Mouse (Mus musculus): Measurements from ENCODE around the gene Tmem40. TPM values are rescaled to one million over a fixed set of nuclear protein-coding genes. Genes with fewer than 3 reads are reported as not detected.

The Tmem40 gene
- polyA plus RNA-seq, 2 experiments: 8.0 to 13.1 TPM

DNA sequence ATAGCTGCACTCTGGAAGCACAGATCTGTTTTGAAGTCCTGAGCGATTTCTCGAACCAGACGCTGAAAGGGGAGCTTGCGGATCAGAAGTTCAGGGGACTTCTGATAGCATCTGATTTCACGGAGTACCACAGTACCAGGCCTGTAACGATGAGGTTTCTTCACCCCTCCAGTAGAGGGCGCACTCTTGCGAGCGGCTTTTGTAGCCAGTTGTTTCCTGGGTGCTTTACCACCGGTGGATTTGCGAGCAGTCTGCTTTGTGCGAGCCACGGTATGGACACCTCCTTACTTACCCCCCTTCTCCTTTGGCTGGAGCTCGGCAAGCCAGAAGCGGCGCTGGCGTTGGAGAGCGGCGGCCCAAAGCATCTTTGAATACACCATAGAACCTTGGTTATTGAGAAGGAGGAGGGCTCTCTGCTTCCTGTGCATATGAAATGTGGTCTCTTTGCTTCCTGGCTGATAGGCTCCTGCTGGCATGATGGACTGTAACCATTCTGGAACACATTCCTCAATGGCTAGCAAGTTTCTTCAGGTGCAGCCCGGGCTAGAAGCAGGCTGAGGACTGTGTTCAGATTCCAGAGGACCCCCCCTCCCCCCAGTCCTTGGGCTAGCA lies 8.0 kb upstream of the Tmem40 start:
- Histone ChIP-seq H3K9me3 (ENCODE audit: control insufficient read depth, low read length) (no peaks in the 10 kb centered on the region), H3K27me3 (ENCODE audit: control insufficient read depth, insufficient read depth, low read length) (no peaks in the 10 kb centered on the region), H3K4me1 (ENCODE audit: control insufficient read depth, insufficient read depth, low read length) (peaks cover under 1% of the 10 kb centered on the region; the same call in 1 of the 2 replicates), H3K9ac (ENCODE audit: low read depth, low read length, severe bottlenecking) (no peak overlapping the region), H3K27ac (replicated peaks; ENCODE audit: low read depth, low read length) (no peak overlapping the region), H3K4me3 (replicated peaks; ENCODE audit: low read length) (no peak overlapping the region), H3K4me2 (replicated peaks; ENCODE audit: low read depth, low read length, severe bottlenecking) (no peak overlapping the region), H3K36me3 (ENCODE audit: control insufficient read depth, insufficient read depth, low read length) (no peaks in the 10 kb centered on the region)
- no peak for ATAC-seq (ENCODE audit: low FRiP score, low read depth)
- WGBS: 80% methylated on average over 20 of the region's 20 CpGs
- no peak for DNase-seq (ENCODE audit: low spot score)
- TF ChIP-seq POLR2A (IDR thresholded peaks at IDR 0.05; ENCODE audit: borderline replicate concordance, extremely low read depth, insufficient read depth, insufficient read length): no peak

DNA sequence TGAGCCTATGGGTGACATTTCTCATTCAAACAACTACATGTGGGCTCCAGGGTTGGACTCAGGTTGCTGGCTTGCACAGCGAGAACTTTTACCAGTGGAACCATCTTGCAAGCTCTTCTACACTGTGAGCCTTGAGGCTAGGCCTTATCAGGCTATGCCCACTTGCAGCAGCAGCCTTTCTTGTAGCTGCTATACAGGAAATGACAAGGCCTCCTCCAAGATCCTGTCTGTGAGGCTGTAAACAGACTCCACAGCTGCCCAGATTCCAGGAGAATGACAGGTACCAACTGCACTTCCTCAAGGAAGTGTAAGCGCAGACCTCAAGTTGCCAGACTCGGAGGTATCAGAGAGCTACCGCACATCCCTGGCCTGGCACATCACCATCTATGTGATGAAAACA lies 6.0 kb upstream of the Tmem40 start:
- no peak overlapping the region for H3K9ac ChIP-seq (ENCODE audit: low read depth, low read length, severe bottlenecking)
- 84% methylated on average over 4 of the region's 4 CpGs for WGBS
- no peaks in the 10 kb centered on the region for H3K27me3 ChIP-seq (ENCODE audit: control insufficient read depth, insufficient read depth, low read length)
- DNase-seq (ENCODE audit: low spot score) (no peak), ATAC-seq (ENCODE audit: low FRiP score, low read depth) (no peak)
- peaks cover 16% of the 10 kb centered on the region for H3K4me1 ChIP-seq (ENCODE audit: control insufficient read depth, insufficient read depth, low read length)
- H3K9me3 ChIP-seq (ENCODE audit: control insufficient read depth, low read length): no peaks in the 10 kb centered on the region
- H3K36me3 ChIP-seq (ENCODE audit: control insufficient read depth, insufficient read depth, low read length): no peaks in the 10 kb centered on the region
- no peak overlapping the region for H3K27ac ChIP-seq (replicated peaks; ENCODE audit: low read depth, low read length)
- H3K4me3 ChIP-seq (replicated peaks; ENCODE audit: low read length): no peak overlapping the region
- TF ChIP-seq POLR2A (IDR thresholded peaks at IDR 0.05; ENCODE audit: borderline replicate concordance, extremely low read depth, insufficient read depth, insufficient read length): no peak
- no peak overlapping the region for H3K4me2 ChIP-seq (replicated peaks; ENCODE audit: low read depth, low read length, severe bottlenecking)

DNA sequence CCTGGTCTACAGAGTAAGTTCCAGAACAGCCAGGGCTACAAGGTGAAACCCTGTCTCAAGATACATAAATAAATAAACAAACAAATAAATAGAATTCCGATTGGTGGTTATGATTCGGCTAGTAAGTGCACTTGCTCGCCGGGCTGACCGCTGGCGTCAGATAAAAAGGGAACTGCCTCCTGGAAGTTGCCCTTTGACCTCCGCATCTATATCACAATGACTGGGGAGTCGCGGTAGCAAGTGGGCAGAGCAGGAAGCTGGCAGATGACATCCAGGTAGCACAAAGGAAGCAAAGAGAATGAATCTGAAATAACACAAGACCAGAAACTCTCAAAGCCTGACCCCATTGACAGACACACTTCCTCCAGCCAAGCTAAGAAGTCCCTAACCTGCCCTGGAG lies 5.1 kb upstream of the Tmem40 start:
- peaks cover 21% of the 10 kb centered on the region for H3K4me1 ChIP-seq (ENCODE audit: control insufficient read depth, insufficient read depth, low read length)
- no peak overlapping the region for H3K27ac ChIP-seq (replicated peaks; ENCODE audit: low read depth, low read length)
- ATAC-seq (ENCODE audit: low FRiP score, low read depth): no peak
- no peak overlapping the region for H3K4me2 ChIP-seq (replicated peaks; ENCODE audit: low read depth, low read length, severe bottlenecking)
- TF ChIP-seq POLR2A (IDR thresholded peaks at IDR 0.05; ENCODE audit: borderline replicate concordance, extremely low read depth, insufficient read depth, insufficient read length): no peak
- no peak overlapping the region for H3K9ac ChIP-seq (ENCODE audit: low read depth, low read length, severe bottlenecking)
- H3K4me3 ChIP-seq (replicated peaks; ENCODE audit: low read length): no peak overlapping the region
- no peaks in the 10 kb centered on the region for H3K36me3 ChIP-seq (ENCODE audit: control insufficient read depth, insufficient read depth, low read length)
- no peaks in the 10 kb centered on the region for H3K27me3 ChIP-seq (ENCODE audit: control insufficient read depth, insufficient read depth, low read length)
- 67% methylated on average over 9 of the region's 9 CpGs for WGBS
- DNase-seq (ENCODE audit: low spot score): no peak
- no peaks in the 10 kb centered on the region for H3K9me3 ChIP-seq (ENCODE audit: control insufficient read depth, low read length)

DNA sequence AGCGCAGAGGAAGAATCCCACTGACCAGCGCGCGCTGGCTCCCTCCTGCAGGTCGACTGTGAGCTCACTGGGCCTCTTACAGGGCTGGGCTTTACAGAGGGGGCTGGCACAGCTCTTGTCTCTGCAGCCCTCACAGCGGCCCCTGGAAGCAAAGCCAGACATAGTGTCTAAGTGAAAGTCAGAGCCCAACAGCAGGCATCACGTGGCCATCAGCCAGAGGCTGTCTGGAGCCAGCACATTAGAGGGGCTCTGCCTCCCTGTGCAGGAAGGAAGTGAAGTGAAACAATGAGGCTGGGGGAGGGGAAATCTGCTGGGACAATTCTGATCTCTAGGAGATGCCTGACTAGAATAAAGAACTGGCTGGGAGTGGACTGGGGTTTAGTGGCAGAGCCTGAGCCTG lies 2.0 kb upstream of the Tmem40 start:
- 8% methylated on average over 7 of the region's 7 CpGs for WGBS
- Histone ChIP-seq H3K36me3 (ENCODE audit: control insufficient read depth, insufficient read depth, low read length) (no peaks in the 10 kb centered on the region), H3K4me1 (ENCODE audit: control insufficient read depth, insufficient read depth, low read length) (peaks cover 24% of the 10 kb centered on the region), H3K4me3 (replicated peaks; ENCODE audit: low read length) (no peak overlapping the region), H3K4me2 (replicated peaks; ENCODE audit: low read depth, low read length, severe bottlenecking) (peak overlapping the region; percentile 25; the same call in 1 of the 2 replicates), H3K9me3 (ENCODE audit: control insufficient read depth, low read length) (no peaks in the 10 kb centered on the region), H3K27me3 (ENCODE audit: control insufficient read depth, insufficient read depth, low read length) (no peaks in the 10 kb centered on the region), H3K27ac (replicated peaks; ENCODE audit: low read depth, low read length) (peak overlapping the region; percentile 53), H3K9ac (ENCODE audit: low read depth, low read length, severe bottlenecking) (0 out of 2 replicates have a peak overlapping the region, but pooled peaks have one; percentile 34)
- DNase-seq (ENCODE audit: low spot score) (peak; percentile 87), ATAC-seq (ENCODE audit: low FRiP score, low read depth) (peak; percentile 90)
- no peak for TF ChIP-seq POLR2A (IDR thresholded peaks at IDR 0.05; ENCODE audit: borderline replicate concordance, extremely low read depth, insufficient read depth, insufficient read length)

DNA sequence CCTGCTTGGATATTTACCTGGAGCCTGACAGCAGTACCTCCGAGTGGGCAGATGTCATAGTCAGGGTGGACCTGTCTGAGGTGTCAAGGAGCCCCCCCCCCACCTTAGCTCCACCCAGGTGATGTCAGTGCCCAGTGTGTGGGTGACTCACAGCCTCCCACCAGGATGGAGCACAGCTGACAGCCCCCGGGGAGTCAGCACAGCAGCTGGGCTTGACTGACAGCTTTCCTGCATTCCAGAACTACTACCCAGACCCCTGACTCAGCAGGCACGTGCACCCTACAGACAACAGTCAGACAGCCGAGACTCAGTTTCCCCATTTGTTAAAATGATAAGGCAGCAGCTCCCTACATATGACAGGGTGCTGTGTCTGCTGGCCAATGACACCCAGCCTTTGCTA lies 1.2 kb downstream of the Tmem40 start:
- Histone ChIP-seq H3K27ac (replicated peaks; ENCODE audit: low read depth, low read length) (no peak overlapping the region), H3K9ac (ENCODE audit: low read depth, low read length, severe bottlenecking) (no peak overlapping the region), H3K4me3 (replicated peaks; ENCODE audit: low read length) (no peak overlapping the region), H3K4me2 (replicated peaks; ENCODE audit: low read depth, low read length, severe bottlenecking) (no peak overlapping the region), H3K27me3 (ENCODE audit: control insufficient read depth, insufficient read depth, low read length) (no peaks in the 10 kb centered on the region), H3K36me3 (ENCODE audit: control insufficient read depth, insufficient read depth, low read length) (no peaks in the 10 kb centered on the region), H3K9me3 (ENCODE audit: control insufficient read depth, low read length) (no peaks in the 10 kb centered on the region), H3K4me1 (ENCODE audit: control insufficient read depth, insufficient read depth, low read length) (peaks cover 24% of the 10 kb centered on the region)
- TF ChIP-seq POLR2A (IDR thresholded peaks at IDR 0.05; ENCODE audit: borderline replicate concordance, extremely low read depth, insufficient read depth, insufficient read length): no peak
- WGBS: 59% methylated on average over 4 of the region's 4 CpGs
- ATAC-seq (ENCODE audit: low FRiP score, low read depth) (no peak), DNase-seq (ENCODE audit: low spot score) (no peak)

Data from limb, embryonic 14.5 days (tissue).